Mouse (Mus musculus): ENCODE results near the gene Olfr860.
"Not testable (repeated sequence)": the region's sequence is repeated elsewhere in the genome, so short reads cannot be mapped to it uniquely, and the experiment has no call there.

Olfr860 gene

GRCm38 (mm10) chr9:19849647-19850046, at the start of gene Olfr860:
Gene Olfr860 (minus strand): TSS chr9:19849747.
- DNase-seq (ENCODE audit: low spot score), result no peak

GRCm38 (mm10) chr9:19887904-19888303, 38.4 kb upstream of the Olfr860 start, which contains the start of gene Olfr862:
Gene Olfr862 (minus strand): TSS chr9:19888004.
- no peak for DNase-seq (ENCODE audit: low spot score)

GRCm38 (mm10) chr9:19804606-19805005, 44.9 kb downstream of the Olfr860 start, which contains the start of gene Olfr859:
Gene Olfr859 (plus strand): TSS chr9:19804906.
- DNase-seq (ENCODE audit: low spot score), result not testable (repeated sequence)

- no peak for DNase-seq (ENCODE audit: low spot score)
Observed at GRCm38 (mm10) chr9:19803000-19803399, 46.5 kb downstream of the Olfr860 start.
